Mouse (Mus musculus): ENCODE results near the gene Dnaaf3. TPM values are rescaled to one million over a fixed set of nuclear protein-coding genes. Genes with fewer than 3 reads are reported as not detected.

Dnaaf3 gene
- polyA plus RNA-seq, 1 experiment = 9.6 TPM

- Histone ChIP-seq H3K4me1 (ENCODE audit: control insufficient read depth, insufficient read depth, insufficient read length) (peaks cover 16% of the 10 kb centered on the region; the same call in 1 of the 2 replicates), H3K27me3 (ENCODE audit: control insufficient read depth, insufficient read depth, low read length) (no peaks in the 10 kb centered on the region), H3K27ac (ENCODE audit: insufficient read depth, low read length) (no peak overlapping the region), H3K36me3 (ENCODE audit: control insufficient read depth, insufficient read depth, low read length) (peaks cover 6% of the 10 kb centered on the region; the same call in 1 of the 2 replicates), H3K4me3 (ENCODE audit: extremely low read depth, insufficient read depth, insufficient read length) (no peak overlapping the region)
- DNase-seq (ENCODE audit: low read depth in 1 of 2, low spot score in 2 of 2) = no peak
- 49% methylated on average over 9 of the region's 9 CpGs for WGBS
- TF ChIP-seq CTCF (IDR thresholded peaks at IDR 0.05; ENCODE audit: extremely low read depth, insufficient read depth, insufficient read length, insufficient replicate concordance) (no peak), POLR2A (IDR thresholded peaks at IDR 0.05; ENCODE audit: low read depth, low read length) (no peak)
These were observed 34.0 kb downstream of the Dnaaf3 start for GRCm38 (mm10) chr7:4498251-4498650.

GRCm38 (mm10) chr7:4497271-4497903 is 34.9 kb downstream of the Dnaaf3 start:
- TF ChIP-seq CTCF (IDR thresholded peaks at IDR 0.05; ENCODE audit: extremely low read depth, insufficient read depth, insufficient read length, insufficient replicate concordance) (no peak), POLR2A (IDR thresholded peaks at IDR 0.05; ENCODE audit: low read depth, low read length) (no peak)
- no peak overlapping the region for H3K4me3 ChIP-seq (ENCODE audit: extremely low read depth, insufficient read depth, insufficient read length)
- 92% methylated on average over 9 of the region's 9 CpGs for WGBS
- H3K4me1 ChIP-seq (ENCODE audit: control insufficient read depth, insufficient read depth, insufficient read length) = peaks cover 21% of the 10 kb centered on the region; the same call in 1 of the 2 replicates
- H3K27me3 ChIP-seq (ENCODE audit: control insufficient read depth, insufficient read depth, low read length) = no peaks in the 10 kb centered on the region
- H3K27ac ChIP-seq (ENCODE audit: insufficient read depth, low read length) = no peak overlapping the region
- peaks cover 6% of the 10 kb centered on the region; the same call in 1 of the 2 replicates for H3K36me3 ChIP-seq (ENCODE audit: control insufficient read depth, insufficient read depth, low read length)
- DNase-seq (ENCODE audit: low read depth in 1 of 2, low spot score in 2 of 2) = no peak

DNA sequence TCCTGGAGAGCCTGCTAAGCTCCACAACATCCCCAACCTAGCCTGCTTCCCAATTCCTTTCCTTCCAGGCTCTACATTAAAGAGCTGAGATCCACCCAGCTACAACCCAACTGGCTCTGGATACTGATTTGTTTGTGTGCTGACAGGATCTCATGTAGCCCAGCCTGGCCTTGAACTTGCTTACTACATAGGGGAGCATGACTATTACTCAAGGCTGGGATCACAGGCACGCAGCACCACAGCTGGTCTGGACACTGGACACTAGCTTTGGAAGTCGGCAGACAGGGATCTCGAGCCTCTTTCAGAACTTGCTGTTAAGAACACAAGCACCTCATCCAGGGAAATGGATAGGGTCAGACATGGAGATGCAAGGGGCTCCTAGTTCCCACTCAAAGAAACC is 35.8 kb downstream of the Dnaaf3 start:
- H3K4me3 ChIP-seq (ENCODE audit: extremely low read depth, insufficient read depth, insufficient read length) = no peak overlapping the region
- DNase-seq (ENCODE audit: low read depth in 1 of 2, low spot score in 2 of 2) = no peak
- TF ChIP-seq POLR2A (IDR thresholded peaks at IDR 0.05; ENCODE audit: low read depth, low read length) (no peak), CTCF (IDR thresholded peaks at IDR 0.05; ENCODE audit: extremely low read depth, insufficient read depth, insufficient read length, insufficient replicate concordance) (no peak)
- H3K27ac ChIP-seq (ENCODE audit: insufficient read depth, low read length) = no peak overlapping the region
- H3K36me3 ChIP-seq (ENCODE audit: control insufficient read depth, insufficient read depth, low read length) = peaks cover 6% of the 10 kb centered on the region; the same call in 1 of the 2 replicates
- H3K4me1 ChIP-seq (ENCODE audit: control insufficient read depth, insufficient read depth, insufficient read length) = peaks cover 21% of the 10 kb centered on the region; the same call in 1 of the 2 replicates
- H3K27me3 ChIP-seq (ENCODE audit: control insufficient read depth, insufficient read depth, low read length) = no peaks in the 10 kb centered on the region
- 89% methylated on average over 3 of the region's 3 CpGs for WGBS

DNA sequence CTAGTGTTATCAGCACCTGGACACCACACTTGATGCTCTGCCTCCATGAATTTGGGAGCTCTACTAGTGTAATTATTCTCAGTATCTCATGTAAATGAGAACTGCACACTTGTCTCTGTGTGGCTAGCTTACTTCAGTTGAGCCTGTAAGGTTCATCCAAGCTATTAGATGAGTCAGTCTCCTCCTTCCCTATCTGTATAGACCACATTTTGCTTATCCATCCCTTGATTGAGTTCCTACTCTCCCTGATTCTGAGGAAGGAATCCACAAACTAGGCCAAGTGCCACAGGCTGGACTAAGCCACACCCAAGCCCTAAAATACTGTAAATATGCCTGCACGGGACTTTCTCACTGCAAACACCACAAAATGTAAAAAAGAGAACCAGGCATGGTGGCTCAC is 38.3 kb downstream of the Dnaaf3 start:
- H3K27ac ChIP-seq (ENCODE audit: insufficient read depth, low read length) = no peak overlapping the region
- TF ChIP-seq POLR2A (IDR thresholded peaks at IDR 0.05; ENCODE audit: low read depth, low read length) = no peak
- no peak for TF ChIP-seq CTCF (IDR thresholded peaks at IDR 0.05; ENCODE audit: extremely low read depth, insufficient read depth, insufficient read length, insufficient replicate concordance)
- DNase-seq (ENCODE audit: low read depth in 1 of 2, low spot score in 2 of 2) = no peak

GRCm38 (mm10) chr7:4492284-4493224 is 39.7 kb downstream of the Dnaaf3 start:
- H3K27ac ChIP-seq (ENCODE audit: insufficient read depth, low read length) = 0 out of 2 replicates have a peak overlapping the region, but pooled peaks have one; percentile 6
- DNase-seq (ENCODE audit: low read depth in 1 of 2, low spot score in 2 of 2) = peak in 1 of 2 experiments; percentile 43
- peaks cover 13% of the 10 kb centered on the region for H3K36me3 ChIP-seq (ENCODE audit: control insufficient read depth, insufficient read depth, low read length)
- H3K4me3 ChIP-seq (ENCODE audit: extremely low read depth, insufficient read depth, insufficient read length) = no peak overlapping the region
- peaks cover 8% of the 10 kb centered on the region; the same call in 1 of the 2 replicates for H3K4me1 ChIP-seq (ENCODE audit: control insufficient read depth, insufficient read depth, insufficient read length)
- TF ChIP-seq CTCF (IDR thresholded peaks at IDR 0.05; ENCODE audit: extremely low read depth, insufficient read depth, insufficient read length, insufficient replicate concordance) (no peak), POLR2A (IDR thresholded peaks at IDR 0.05; ENCODE audit: low read depth, low read length) (no peak)
- H3K27me3 ChIP-seq (ENCODE audit: control insufficient read depth, insufficient read depth, low read length) = no peaks in the 10 kb centered on the region
- 42% methylated on average over 13 of the region's 13 CpGs for WGBS

More for the DNA sequence above, 38.3 kb downstream of the Dnaaf3 start:
- 40% methylated on average over 1 of the region's 1 CpGs for WGBS
- Histone ChIP-seq H3K36me3 (ENCODE audit: control insufficient read depth, insufficient read depth, low read length) (peaks cover 10% of the 10 kb centered on the region), H3K4me1 (ENCODE audit: control insufficient read depth, insufficient read depth, insufficient read length) (peaks cover 11% of the 10 kb centered on the region; the same call in 1 of the 2 replicates), H3K4me3 (ENCODE audit: extremely low read depth, insufficient read depth, insufficient read length) (no peak overlapping the region), H3K27me3 (ENCODE audit: control insufficient read depth, insufficient read depth, low read length) (no peaks in the 10 kb centered on the region)

- WGBS = 69% methylated on average over 6 of the region's 6 CpGs
- H3K4me3 ChIP-seq (ENCODE audit: extremely low read depth, insufficient read depth, insufficient read length) = no peak overlapping the region
These were observed 40.9 kb downstream of the Dnaaf3 start for GRCm38 (mm10) chr7:4491308-4491707.

More at GRCm38 (mm10) chr7:4491308-4491707, 40.9 kb downstream of the Dnaaf3 start:
- no peak overlapping the region for H3K27ac ChIP-seq (ENCODE audit: insufficient read depth, low read length)
- H3K4me1 ChIP-seq (ENCODE audit: control insufficient read depth, insufficient read depth, insufficient read length) = peaks cover 8% of the 10 kb centered on the region; the same call in 1 of the 2 replicates
- H3K27me3 ChIP-seq (ENCODE audit: control insufficient read depth, insufficient read depth, low read length) = no peaks in the 10 kb centered on the region
- peaks cover 17% of the 10 kb centered on the region for H3K36me3 ChIP-seq (ENCODE audit: control insufficient read depth, insufficient read depth, low read length)
- DNase-seq (ENCODE audit: low read depth in 1 of 2, low spot score in 2 of 2) = no peak
- TF ChIP-seq POLR2A (IDR thresholded peaks at IDR 0.05; ENCODE audit: low read depth, low read length) (no peak), CTCF (IDR thresholded peaks at IDR 0.05; ENCODE audit: extremely low read depth, insufficient read depth, insufficient read length, insufficient replicate concordance) (no peak)

All from spleen, adult 2 months (tissue).